Mouse (Mus musculus): ENCODE results near the gene Naa30.
"Not testable (repeated sequence)": the region's sequence is repeated elsewhere in the genome, so short reads cannot be mapped to it uniquely, and the experiment has no call there.

Gene Naa30

DNA sequence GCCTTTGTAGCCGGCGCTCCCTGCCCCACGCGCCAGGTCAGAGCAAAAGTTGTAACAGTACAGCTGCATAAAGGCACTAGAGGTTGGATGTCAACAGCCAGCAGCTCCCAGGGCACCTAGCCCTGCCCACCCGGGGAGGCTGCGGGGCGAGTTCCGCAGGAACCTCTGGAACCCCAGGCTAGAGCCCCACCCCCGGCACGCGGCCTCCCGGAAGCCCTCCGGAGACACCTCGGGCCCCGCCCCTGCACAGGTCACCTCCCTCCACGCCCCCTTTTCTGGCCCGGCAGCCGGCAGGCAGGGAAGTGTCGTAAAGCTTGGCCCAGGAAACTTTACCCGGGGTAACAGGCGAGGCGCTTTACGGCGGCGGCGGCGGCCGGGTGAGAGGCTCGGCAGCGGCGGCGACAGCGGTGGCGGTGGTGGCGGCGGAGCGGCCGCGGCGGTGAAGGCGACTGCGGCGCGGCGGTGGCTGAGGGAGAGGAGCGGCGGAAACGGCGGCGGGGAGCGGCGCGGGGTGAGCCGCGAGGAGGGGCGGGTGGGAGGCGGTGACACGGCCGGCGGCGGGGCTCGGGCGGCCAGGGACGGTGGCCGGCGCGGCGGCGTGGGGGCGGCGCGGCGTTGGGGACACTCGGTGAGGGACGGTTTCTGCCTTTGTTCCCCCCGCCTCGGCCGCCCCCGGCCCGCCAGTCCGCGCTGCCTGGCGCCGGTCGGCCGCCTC is at the start of gene Naa30:
TSS of gene Naa30 (plus strand) at position 360 of the 715 bp plus-strand sequence.
- DNase-seq (ENCODE audit: low read depth, low spot score), result peak; percentile 93

DNA sequence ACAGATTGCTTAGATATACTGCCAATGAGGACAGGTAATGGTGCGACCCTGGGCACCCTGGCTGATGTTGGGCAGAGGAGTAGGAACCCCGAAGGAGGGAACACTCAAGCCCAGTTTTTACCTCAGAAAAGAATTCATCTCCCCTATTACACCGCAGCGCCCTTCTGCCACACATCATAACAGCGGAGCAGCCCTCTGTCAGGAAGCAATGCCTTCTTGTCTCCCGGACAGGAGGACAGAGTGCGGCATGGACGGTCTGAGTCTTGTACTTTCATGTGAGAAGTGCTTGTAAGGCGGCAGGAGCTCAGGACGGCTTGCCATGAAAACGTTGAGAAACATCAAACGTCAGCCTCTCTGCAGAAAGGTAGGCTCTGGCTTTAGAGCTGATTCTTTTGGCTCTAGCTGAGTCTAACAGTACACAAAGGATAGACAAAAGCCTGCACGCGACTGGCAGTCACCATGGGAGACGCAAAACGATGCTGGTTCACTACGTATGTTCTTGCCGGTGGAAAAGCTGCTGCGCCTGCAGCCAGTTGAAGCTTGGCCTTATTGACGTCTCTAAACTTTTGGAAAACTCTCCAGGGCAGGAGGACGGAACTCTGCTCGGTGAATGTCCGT is 44.8 kb upstream of the Naa30 start:
- DNase-seq (ENCODE audit: low read depth, low spot score), result no peak

DNA sequence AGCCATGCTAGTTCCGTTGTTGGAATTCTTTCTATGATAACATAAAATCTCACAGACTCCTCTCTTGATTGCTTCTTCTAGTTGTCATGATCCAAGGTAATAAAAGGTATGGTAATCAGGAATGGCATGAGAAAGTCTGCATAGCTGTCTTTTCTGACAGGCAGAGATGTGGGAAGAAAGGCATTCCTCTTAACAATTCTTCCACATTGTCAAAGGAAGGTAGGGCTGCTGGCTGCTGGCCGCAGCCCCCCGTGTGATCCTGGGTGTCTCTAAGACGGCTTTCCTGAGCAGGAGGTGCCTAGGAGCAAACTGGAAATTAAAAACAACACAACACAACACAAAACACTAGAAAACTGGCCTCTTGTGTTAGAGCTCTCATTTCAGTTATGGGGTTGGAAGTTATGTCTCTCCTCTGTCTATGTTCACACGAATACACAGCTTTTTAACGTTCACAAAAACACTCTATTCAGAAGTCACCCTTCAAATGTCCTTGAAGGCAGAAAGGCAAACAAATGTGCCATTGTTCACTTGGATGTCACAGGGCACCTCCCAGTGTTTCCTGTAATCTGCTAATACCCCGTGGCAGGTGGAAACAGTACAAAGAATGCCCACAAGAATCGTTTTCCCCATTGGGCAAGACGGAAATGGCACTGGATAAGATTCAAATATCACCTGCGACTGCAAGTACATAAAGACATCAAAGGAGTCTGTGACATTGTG is 43.3 kb upstream of the Naa30 start:
- no peak for DNase-seq (ENCODE audit: low read depth, low spot score)

DNA sequence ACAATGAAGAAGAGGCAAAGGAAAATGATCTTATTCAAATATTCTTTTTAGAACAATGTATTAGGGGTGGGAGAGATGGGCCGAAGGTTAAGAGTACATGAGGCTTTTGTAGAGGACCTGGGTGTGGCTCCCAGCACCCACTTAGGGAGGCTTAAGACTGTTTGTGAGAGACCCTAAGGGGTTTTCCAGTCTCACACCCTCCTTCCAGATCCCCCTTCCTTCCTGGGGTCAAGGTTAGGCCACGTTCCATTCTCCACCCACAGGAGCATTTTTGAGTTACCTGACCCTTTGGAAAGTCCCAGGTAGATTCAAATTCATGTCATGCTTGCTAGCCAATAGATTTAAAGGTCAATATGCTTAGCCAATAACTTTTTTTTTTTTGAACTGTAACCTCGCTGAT is 39.6 kb upstream of the Naa30 start:
- DNase-seq (ENCODE audit: low read depth, low spot score), result no peak

GRCm38 (mm10) chr14:49138171-49138570 is 33.9 kb upstream of the Naa30 start:
- DNase-seq (ENCODE audit: low read depth, low spot score), result no peak

DNA sequence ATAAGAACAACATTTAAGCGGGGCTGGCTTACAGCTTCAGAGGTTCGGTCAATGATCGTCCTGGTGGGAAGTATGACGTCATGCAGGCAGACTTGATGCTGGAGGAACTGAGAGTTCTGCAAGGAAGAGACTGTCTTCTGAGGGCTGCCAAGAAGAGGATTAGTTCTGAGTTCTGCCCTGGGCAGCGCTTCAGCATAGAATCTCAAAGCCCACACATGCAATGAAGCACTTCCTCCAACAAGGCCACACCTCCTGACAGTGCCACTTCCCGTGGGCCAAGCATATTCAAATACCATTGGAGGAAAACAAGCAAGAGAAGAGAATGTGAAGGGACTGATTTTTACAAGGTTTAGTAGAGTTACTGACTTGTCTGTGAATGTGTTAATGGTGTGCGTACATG is 31.3 kb upstream of the Naa30 start:
- no peak for DNase-seq (ENCODE audit: low read depth, low spot score)

GRCm38 (mm10) chr14:49153801-49154200 is 18.2 kb upstream of the Naa30 start:
- DNase-seq (ENCODE audit: low read depth, low spot score), result peak; percentile 68

- no peak for DNase-seq (ENCODE audit: low read depth, low spot score)
These were observed 16.5 kb upstream of the Naa30 start for GRCm38 (mm10) chr14:49155572-49155971.

- DNase-seq (ENCODE audit: low read depth, low spot score), result no peak
These were observed 13.7 kb upstream of the Naa30 start for GRCm38 (mm10) chr14:49158143-49158925.

- DNase-seq (ENCODE audit: low read depth, low spot score), result peak; percentile 9
These were observed 740 bp upstream of the Naa30 start for GRCm38 (mm10) chr14:49171286-49171685.

- peak; percentile 25 for DNase-seq (ENCODE audit: low read depth, low spot score)
These were observed 559 bp downstream of the Naa30 start for GRCm38 (mm10) chr14:49172582-49172988.

DNA sequence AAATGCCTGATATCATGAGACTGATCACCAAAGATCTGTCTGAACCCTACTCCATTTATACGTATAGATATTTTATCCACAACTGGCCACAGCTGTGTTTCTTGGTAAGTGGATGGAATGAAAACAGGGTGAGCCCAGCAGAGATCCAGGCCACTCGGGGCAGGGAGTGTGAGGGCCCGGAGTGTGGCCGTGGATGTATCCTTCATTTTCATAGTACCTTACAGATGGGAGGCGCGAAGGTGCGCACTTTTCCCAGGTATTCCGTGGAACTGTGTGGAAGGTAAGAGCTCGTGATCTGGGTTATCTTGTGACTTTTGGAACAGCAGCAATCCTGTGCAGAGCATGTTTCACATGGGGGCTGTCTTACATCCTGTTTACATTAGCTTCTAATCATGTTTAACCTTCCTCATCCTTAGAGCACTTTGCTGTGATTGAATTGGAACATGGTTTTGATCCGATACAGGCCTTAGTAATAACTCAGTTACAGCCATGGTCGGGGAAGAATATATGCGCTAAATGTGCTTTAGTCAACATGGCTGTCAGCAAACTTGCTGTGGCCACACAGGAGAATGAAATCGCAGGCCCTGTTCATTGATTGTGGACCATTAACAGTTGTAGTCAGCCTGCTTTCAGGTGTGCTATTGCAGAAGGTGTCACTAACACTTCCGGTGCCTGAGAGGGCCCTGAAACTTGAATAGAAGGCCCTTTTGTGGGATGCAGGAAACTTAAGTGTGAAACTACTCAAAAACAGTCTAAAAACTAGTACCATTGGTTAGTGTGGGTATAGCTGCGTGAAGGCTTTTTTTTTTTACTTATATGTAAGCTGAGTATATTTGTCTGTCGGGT is 1.5 kb downstream of the Naa30 start:
- DNase-seq (ENCODE audit: low read depth, low spot score), result peak; percentile 15

- no peak for DNase-seq (ENCODE audit: low read depth, low spot score)
These were observed 7.7 kb downstream of the Naa30 start for GRCm38 (mm10) chr14:49179736-49180135.

DNA sequence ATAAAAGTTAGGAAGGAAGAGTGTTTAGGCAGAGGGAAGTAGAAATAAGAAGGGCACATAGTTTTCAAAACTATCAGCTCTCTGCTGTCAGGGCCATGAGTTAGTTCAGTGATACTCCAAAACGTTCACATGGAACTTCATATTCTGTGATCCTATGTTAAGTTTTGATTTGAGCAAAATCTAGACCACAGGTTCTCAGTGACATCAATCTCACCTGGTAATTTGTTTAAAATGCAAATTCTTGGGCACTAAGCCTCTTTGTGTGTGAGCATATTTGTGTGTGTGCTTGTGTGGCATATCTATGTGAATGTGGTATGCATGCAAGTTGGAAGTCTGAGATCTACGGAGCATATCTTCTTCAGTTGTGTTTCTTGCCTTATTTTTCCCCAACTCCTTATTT is 14.2 kb downstream of the Naa30 start:
- DNase-seq (ENCODE audit: low read depth, low spot score), result no peak

- DNase-seq (ENCODE audit: low read depth, low spot score), result no peak
These were observed 25.1 kb downstream of the Naa30 start for GRCm38 (mm10) chr14:49197031-49197527.

GRCm38 (mm10) chr14:49201073-49201778 is 29.2 kb downstream of the Naa30 start:
- no peak for DNase-seq (ENCODE audit: low read depth, low spot score)

- not testable (repeated sequence) for DNase-seq (ENCODE audit: low read depth, low spot score)
These were observed 38.2 kb downstream of the Naa30 start for GRCm38 (mm10) chr14:49210215-49210614.

DNA sequence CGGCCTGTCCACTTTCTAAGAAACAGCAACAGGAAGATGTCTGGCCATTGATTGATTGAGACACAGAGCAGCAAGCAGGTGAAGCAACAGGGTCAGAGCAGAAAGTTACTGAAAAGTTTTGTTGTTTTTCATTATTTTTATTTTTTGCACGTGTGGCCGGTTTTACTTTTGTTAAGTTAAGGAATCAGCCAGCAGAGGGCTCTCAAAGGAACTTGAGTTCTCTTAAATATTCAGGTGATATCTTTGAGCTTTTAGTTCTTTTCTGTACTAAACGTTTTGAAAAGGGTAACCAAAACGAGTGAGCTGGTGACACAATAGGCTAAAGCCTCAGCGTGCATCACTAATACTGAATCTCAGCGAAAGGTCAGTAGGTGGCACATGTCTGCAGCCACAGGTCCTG is 46.7 kb downstream of the Naa30 start:
- DNase-seq (ENCODE audit: low read depth, low spot score), result peak; percentile 6

- DNase-seq (ENCODE audit: low read depth, low spot score), result not testable (repeated sequence)
These were observed 47.5 kb downstream of the Naa30 start for GRCm38 (mm10) chr14:49219466-49220022.

GRCm38 (mm10) chr14:49221771-49222170 is 49.7 kb downstream of the Naa30 start:
- DNase-seq (ENCODE audit: low read depth, low spot score), result no peak

Measured in 3T3-L1 (cell line).